Mouse (Mus musculus): ENCODE data around the gene Sh3gl3.

The Sh3gl3 gene

DNA sequence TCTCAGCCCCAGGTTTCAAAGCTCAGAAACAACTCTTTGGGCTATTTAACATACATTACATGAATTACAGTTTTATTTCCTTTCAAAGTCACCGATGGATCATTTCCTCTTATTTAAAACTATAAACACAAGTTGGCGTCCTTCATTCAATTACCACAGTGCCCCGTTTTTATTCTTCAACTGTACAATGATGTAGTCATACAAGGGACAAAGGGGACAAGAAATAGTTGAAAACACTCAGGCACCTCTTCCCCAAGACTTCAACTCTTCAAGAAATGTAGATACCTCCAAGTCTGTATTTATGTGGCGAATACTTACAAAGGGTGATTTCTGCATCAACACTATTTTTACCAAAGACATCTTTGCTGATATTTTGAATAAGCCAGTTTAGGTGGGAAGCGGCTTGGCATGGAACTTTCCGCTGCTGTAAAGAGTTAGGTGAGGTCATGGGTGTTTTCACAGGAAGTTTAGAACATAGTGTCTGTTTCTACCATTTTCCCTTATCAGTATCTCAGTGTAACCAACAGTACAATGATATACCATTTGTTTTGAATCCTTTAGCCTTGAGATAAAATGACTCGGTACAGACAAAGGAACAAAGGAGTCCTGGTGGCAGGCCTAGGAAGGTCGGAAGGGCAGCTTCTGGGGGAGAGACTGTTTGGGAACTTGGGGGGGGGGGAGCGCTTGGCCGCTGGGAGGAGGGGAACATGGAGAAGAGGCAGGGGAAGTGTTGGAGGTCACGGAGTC is 62.7 kb downstream of the Sh3gl3 start:
- no peak for DNase-seq

DNA sequence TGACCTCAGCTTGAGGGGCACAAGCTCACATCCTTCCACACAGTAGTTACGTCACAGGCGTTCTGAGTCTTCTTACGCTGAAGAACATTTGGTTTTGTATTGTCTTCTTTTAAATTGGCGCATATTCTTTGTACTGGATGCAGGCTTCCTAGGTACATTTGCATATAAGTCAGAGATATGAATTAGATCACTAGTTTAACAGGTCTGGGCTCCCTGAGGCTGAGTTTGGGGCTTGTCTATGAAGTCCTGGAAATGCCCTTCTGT is 63.2 kb downstream of the Sh3gl3 start:
- DNase-seq, result no peak

DNA sequence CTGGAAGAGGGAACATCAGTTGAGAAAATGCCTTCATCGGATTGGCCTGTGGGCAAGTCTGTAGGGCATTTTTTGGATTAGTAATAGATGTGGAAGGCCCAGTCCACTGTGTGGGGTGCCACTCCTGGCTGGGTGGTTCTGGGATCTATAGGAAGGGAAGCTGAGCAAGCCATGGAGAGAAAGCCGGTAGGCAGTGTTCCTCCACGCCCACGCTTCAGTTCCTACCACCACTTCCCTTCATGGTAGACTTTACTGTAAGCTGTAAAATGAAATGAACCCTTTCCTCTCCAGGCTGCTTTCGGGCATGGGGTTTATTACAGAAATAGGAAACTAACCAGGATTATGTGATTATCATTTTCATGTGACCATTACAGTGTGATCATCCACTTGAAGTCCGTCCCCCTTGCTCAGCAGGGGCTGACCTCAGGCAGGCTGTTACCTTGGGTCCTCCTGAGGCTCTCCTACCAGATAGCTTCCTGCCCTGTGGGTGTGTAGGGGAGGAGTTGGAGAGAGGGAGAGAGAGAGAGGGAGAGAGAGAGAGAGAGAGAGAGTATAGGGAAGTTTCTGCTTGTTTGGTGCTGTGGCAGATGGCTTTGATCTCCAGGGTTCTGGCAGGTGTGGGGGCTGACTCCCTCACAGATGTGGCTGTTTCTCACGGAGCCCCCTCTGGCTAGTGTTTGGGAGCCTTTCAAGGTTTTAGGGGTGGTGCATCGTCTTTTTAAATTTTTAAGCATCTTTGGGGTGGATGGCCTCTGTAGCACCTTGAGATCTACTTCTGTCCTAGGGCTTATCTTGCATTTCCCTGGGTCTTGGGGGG is 67.0 kb downstream of the Sh3gl3 start:
- no peak for DNase-seq

DNA sequence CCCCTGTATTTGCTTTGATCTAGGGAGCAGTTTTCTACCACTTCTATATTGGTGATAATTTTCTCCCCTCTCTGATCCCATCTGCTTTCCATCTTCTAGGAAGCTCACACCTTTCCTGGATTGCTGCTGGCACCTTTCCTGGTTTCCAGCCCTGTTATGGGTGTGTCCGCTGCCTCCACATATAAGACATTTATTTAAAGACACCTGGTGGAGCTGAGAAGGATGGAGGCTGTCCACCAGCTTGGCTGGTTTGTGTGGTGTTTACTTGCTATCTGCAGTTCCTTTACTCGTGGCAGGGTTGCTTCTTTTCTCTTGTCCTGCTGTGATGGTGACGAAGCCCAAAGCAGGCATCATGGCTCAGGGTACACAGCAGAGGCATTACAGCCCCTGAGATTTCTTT is 71.1 kb downstream of the Sh3gl3 start:
- DNase-seq, result no peak

DNA sequence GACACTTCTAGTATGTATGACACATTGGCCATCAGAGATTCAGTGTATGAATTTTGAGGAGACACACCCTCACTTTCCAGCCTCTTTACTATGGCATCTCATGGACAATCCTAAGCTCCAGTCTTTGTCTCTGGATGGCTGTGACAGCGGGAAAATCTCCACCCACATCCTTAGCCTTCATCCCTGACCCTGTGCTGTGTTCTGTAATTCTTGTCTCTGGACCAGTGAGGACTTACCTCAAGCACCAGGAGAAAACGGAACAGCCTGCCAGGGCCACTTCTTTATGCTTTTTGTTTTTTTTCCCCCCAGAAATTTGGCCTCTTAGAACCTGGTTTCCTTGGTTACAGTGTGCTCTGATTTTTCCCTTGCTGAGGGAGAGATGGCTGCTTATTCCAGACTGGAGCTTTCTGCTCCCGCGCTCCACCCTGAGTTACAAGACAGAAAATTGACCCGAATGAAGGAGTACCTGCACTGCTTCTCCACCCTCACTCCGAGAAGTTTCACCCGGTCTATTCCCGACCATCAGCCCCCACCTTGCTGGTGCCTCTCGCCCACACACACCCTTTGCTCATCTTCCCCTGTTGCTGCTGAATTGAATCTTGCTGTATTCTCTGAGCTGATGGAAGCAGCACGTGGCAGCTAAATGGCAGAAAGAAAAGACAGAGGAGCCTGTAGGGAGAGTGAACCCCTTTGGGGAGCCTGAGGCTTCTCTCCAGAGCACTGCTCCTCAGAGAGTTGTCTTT is 75.5 kb downstream of the Sh3gl3 start:
- DNase-seq, result no peak

DNA sequence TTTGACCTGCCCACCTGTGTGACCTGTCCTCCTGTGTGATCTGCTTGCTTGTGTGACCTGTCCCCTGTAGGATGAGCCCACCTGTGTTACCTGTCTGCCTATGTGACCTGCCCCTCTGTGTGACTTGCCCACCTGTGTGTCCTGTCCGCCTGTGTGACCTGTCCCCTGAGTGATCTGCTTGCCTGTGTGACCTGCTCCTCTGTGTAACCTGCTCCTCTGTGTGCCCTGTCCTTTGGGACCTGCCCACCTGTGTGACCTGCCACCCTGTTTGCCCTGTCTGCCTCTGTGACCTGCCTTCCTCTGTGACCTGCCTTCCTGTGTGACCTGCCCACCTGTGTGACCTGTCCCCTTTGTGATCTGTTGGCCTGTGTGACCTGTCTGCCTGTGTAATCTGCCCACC is 79.7 kb downstream of the Sh3gl3 start:
- DNase-seq, result no peak

DNA sequence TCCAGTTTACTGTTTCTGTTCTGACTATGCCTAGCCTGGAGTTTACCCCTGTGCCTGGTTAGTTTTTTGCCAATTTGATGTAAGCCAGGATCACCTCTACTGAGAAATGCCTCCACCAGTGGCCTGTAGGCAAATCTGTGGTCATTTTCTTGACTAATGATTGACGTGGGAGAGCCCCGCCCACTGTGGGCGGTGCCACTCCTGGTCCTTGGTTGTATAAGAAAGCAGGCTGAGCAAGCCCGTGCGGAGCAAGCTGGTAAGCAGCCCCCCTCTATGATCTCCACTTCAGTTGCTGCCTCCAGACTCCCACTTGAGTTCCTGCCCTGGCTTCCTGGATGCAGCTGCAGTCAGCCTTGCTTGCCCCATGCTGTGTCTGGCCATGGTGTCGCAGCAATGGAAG is 83.3 kb downstream of the Sh3gl3 start:
- DNase-seq, result no peak

DNA sequence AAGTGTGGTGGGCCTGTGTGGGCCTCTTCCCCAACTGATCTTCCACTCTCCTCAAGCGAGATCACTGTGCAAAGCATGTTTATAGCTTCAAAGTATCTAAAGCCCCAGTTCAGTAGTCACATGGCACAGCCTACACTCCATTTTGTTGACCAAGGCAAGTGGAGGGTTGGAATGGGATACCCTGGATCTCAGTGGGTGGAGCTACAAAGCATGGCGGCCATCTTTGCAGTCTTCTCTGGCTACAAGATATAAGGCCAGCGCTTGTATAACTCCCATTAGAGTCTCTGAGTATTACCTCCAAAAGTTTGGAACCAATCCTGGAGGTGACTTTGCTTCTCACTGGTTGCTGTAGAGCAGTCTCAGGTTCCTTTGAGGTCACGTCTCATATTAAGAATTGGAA is 83.9 kb downstream of the Sh3gl3 start:
- no peak for DNase-seq

DNA sequence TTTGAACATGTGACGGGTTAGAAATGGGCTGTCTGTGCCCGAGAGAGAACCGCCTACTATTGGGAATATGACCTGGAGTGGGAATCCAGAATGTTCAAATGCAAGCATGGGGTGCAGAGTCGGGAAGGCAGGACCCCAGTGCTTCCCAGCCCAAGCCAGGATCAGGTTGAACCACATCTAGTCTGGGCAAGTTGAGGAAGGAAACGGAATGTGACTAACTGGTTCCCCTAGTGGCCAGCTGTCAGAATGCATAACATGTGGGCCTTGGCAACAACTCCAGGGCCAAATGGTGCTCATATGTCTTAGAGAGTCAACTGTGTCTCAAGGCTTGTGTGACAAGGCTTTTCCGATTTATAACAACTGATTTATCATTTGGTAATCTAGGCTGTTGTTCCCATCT is 86.6 kb downstream of the Sh3gl3 start:
- peak; percentile 63 to 79 for DNase-seq

DNA sequence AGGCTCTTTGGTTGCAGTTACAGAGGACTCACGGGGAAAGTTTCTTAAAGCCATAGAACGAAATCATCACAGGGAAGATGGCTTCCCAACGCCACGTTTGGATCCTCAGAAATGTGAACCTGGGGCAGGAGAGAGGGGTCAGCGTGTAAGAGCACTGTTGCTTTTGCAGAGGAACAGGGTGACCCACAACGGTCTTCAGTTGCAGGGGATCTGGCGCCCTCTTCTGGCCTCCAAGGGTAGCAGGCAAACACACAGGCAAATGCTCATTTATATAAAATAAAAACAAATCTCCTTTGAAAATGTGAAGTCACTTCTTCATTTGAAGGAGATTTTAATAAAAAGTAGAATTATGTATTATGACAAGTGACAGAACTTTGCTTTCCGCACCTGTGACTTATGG is 89.5 kb downstream of the Sh3gl3 start:
- DNase-seq, result peak; percentile 82 to 86

DNA sequence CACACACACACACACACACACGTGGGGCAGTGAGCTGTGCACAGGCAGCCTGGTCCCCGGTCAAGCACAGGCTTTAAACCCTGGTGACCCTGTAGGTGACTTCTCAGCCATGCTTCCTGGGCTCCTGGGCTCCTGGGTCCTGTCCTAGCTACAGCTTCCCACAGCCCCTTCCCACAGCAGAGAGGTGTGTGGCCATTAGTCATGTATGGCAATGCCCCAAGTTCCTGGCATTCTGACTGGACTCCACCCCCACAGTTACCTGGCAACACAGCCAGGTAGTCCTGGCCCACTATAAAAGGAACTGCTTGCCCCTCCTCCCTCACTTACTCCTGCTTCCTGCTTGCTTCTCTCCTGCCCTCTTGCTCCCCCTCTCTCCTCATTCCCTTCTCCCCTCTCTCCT is 90.5 kb downstream of the Sh3gl3 start:
- no peak for DNase-seq

DNA sequence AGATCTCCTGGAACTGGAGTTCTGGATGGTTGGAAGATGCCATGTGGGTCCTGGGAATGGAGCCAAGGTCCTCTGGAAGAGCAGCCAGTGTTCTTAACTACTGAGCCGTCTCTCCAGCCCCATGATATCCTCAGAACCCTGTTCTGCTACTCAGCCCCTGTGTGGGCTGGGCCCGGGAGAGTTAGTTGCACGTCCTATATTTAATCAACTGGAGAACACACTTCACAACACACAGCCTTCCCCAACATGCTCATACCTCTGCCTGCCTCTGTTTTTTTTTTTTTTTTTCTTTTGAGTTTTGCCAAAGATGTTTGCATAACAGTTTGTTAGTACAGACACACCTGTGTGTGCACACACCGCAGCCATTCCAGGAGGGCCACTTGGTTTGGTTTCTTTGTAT is 91.7 kb downstream of the Sh3gl3 start:
- no peak for DNase-seq

DNA sequence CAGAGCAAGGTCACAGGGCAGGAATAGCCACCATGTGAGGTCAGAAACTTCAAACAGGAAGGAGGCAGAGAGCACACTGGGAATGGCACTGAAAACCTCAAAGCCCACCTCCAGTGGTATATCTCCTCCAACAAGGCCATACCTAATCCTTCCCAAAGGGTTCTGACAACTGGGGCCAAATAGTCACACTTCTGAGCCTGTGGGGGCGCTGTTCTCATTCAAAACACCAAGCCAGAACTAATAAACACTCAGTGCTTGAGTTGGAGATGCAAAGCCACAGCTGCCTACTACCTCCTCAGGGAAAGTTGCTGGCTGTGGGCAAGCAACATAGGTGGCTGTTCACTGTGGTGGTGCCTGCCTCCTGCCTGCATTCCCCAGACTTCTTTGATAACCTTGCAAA is 96.3 kb downstream of the Sh3gl3 start:
- DNase-seq, result peak; percentile 26 to 51

DNA sequence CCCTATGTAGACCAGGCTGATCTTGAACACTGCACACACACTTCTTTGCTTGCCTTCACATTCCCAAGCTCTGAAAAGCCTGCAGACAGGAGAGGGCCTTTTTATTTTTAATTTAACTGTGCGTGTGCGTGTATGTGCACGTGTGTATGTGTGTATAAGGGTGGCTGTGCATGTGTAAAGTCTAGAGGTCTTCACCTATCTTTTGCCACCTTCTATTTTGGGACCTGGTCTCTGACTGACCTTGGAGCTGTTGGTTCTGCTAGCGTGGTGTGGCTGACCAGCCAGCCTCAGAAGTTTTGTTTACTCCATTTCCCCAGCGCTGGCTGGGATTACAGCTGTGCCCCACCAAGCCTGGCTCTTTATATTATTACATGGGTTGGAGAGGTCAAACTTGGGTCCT is 98.1 kb downstream of the Sh3gl3 start:
- DNase-seq, result no peak

DNA sequence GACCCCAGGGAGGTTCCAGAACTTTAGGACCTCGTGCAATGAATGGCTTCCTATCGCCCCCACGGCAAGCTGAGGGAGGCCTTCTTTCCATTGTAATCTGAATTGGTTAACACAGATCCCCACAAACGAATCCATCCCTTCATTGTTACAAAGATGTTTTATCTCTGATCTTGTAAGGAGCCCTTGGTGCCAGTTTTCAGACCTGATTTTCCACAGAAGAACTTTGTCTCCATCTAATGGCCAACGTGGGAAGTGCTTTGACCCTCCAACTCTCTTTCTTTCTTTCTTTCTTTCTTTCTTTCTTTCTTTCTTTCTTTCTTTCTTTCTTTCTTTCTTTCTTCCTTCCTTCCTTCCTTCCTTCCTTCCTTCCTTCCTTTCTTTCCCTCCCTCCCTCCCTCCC is 99.2 kb downstream of the Sh3gl3 start:
- DNase-seq, result peak; percentile 76 to 82

DNA sequence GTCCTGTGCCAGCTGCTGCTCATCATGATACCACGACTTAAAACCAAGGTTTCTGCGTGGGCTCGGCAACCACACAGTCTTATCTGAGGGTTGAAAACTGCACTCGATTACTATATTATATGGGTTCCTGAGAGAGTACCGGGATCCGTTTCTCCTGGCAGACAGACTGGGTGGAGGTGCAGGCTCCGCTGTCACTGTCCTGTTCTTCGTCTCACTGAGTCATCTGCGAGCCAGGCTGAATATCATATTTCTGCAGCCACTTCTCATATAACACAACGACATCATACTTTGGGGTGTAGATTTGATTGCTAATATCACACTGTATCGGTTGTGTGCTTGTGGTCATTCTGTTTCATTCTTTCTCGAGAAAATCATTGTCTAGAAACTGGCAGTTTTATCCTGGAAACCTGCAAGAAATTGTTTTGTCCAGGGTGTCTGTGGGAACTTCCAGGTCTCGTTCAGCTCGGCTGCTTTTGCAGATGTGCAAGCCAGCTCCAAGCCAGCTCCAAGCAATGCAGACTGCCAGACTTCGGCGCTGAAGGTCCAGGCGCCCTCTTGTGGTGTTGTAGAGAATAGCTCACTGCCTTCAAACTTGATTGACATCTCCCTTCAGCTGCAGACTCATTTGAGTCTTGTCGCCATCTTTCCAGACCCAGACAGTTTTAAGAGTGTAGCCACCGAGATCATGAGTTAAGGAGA is 100.5 kb downstream of the Sh3gl3 start:
- peak; percentile 63 to 71 for DNase-seq

DNA sequence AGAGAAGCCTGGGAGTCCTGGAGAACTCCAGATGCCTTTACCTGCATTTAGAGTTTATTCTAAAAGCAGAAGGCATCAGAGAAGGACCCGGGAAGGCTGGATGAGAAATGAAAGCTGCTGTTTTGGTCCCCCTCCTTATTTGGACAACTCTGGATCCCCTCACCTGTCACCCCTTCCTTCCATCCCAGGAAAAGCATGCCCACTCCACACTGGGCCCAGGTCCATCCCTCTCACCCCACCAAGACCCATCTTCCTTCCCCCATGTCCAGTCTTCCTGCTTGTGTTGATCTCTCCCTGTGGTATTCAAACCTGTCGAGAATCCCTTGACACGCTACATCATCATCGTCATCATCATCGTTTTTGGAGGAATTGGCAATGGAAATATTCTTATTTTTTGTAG is 101.3 kb downstream of the Sh3gl3 start:
- no peak for DNase-seq

DNA sequence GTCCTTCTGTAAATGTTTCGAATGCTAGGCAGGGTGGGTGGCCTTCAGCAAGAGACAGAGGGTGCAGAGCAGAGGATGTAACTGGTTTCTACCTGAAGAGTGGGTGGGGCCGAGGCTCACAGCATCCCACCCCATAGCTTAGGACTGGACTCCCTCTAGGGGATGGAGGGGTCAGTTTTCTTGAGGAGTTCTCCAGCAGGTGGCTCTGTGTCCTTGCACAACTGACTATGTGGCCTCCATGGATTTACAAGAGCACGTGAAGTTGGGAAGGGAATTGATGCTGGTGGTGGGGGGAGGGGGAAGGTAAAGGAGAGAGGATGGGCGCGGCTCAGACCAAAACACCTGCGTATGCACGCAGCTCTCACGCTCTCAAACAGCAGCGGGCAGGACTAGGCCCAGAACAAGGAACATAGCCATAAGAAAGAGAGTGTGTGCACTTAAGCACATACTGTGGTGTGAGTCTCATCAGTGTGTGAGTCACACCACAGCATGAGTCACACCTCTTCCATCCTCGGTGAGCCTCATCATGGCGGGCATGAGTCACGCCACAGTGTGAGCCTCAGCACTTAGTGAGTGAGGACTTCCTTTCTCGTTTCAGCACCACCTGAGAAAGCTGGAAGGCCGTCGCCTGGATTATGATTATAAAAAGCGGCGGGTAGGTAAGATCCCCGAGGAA is 102.0 kb downstream of the Sh3gl3 start:
- no peak for DNase-seq

DNA sequence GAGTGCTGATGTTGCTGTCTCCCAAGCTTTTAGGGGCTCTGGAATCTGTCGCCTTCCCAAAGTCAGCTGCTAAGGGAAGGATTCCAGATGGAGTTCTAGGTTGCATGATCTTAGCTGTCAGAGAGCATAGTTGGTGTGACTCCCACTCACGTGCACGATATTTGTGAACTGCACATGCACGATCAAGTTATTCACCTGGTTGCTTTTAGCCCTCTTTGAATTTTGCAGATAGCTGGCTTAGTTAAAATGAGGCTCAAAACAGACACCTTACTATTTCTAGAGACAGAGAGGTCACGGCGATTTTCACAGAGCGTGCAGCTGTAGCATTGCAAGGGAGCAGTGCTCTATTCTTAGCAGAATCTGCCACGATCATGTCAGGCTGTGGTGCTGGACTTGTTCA is 108.4 kb downstream of the Sh3gl3 start:
- DNase-seq, result no peak

DNA sequence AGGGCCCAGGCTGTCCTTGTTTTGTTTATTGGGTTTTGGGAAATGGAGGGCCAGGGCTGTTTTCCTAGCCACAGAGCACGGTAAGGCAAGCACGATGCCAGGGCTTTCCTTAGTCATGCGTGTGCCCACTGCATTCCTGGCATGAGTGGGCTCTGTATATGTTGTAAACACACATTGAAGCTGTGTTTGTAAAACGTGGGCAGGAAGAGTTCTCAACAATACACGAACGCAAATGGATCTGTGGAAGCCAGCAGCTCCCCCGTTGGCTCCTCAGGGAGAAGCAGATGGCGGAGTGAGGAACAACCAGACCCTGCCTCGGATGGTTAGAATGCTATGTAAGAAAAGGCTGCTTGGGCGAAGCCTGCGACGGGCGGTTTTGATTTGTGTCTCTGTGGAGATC is 108.8 kb downstream of the Sh3gl3 start:
- DNase-seq, result no peak

DNA sequence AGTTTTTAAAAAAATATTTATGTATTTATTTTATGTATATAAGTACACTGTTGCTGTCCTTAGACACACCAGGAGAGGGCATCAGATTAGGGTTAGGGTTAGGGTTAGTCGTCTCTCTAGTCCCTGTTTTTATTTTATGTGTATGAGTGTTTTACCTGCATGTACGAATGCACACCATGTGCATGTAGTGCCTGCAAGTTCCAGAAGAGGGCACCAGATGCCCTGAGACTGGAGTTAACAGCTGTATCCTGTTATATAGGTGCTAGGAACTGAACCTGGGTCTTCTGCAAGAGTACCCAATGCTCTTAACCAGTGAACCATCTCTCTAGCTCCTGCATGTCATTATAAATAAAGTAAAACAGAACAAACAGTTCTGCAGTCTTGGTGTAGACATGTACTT is 113.6 kb downstream of the Sh3gl3 start:
- no peak for DNase-seq

DNA sequence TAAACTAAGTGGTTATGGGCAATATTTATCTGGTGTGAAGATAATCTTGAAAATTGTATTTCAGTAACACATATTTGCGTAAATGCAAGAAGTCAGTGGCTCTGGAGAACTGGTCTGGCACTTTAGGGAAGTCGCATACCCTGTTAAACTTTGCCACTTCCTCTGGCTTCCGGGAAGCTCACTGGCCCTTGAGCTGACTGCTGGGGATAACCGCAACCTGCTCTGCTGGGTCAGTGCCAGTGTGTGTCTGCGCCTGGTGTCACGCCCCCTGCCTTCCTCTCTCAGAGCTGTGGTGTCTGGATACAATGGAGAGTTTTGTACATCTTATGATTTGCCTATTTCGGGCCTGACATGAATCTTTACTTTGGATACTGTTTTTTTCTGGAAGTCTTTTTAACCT is 119.8 kb downstream of the Sh3gl3 start:
- DNase-seq, result peak; percentile 75 to 79

DNA sequence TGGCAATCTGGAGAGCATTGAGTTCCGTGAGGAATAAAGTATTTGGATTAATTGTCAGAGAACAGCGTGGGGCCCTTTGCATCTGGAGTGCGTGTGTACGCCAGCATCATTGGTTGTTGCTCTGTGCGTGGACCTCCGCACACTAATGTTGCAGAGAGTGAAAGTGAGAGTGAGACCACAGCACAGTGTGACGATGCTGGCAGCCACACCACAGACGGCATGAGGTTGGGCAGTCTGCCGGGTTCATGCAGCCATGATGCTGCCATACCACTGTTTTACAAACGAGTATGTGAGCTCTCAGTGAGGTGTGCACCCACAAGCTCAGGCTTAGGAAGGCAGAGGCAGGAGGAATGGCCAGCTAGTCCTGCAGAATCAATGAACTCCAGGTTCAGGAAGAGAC is 120.4 kb downstream of the Sh3gl3 start:
- peak; percentile 61 to 65 for DNase-seq

Data from cerebellum, postnatal 14 days (tissue).